Mouse (Mus musculus) heart, postnatal 10 days (tissue): ENCODE data around the gene Kif5a. TPM values are rescaled to one million over a fixed set of nuclear protein-coding genes. Genes with fewer than 3 reads are reported as not detected.
A peak's percentile ranks its signal among the peaks of the same experiment; 100 is the strongest.

ENCODE experiments used
- DNase-seq, 2 experiments: peaks; one replicate each; pipeline ENCODE4 v3.0.0; 2021
- intact Hi-C: fragments of 180-260 bp; cut with DNase I; formaldehyde crosslinking; loops from one replicate; pipeline ENCODE4 v1.15.1; 2025
- total RNA-seq, 2 experiments: library from RNA; stranded (reverse); gene quantifications; 2 replicates each; pipeline ENCODE4 v1.2.3; 2021

The Kif5a gene
- total RNA-seq, 2 experiments from 2014 or later, result 0.42 to 0.89 TPM

DNA sequence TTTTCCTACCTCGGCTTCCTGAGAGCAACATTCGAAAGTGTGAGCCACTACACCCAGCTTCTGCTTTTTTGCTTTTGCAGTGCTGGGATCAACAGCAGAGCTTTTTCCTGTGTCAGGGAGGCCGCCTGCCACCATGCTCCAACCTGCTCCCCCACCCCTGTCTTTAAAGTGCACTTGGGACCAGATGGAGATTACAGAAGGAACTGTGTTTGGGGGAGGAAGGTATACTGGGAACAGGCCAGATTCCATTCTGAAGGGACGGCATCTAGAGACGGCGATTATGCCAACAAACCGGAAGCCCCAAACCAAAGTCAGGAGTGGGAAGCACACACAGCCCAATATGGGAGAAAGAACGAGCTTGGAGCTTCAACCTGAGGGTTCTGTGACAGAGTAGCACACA is 36.0 kb downstream of the Kif5a start:
- intact Hi-C loops, result loop anchor here (5.0 kb wide), 1 partner anchor 105 kb away; the partner anchor contains the start of gene Os9
- no peak for DNase-seq

DNA sequence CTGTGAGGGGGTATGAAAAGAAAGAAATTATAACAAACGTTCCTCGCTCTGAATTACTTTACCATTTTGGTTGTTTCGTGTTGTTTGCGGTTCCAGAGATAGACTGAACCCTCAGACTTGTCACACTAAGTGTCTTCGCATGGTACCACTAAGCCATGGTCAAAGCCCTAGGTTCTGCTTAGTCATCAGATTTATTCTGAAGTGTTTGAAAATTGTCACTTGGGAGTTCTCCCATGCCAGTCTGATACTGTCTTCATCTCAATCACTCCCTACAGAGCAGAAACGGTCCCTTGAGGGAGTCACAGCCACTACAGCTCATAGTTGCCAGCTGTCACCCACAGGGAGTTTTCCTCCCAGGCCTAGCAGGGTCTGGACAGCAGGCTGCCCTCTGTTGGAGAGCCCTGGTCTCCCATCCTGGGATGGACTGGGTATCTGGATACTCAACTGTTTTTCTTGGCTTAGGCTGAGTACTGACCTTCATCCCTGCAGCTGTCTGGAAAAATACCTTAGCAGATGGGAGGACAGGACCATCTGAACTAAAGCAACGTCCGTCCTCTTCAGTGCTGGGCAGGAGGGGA is 36.7 kb downstream of the Kif5a start:
- intact Hi-C loops, result loop anchor here (5.0 kb wide), 1 partner anchor 104 kb away; the partner anchor contains the start of gene Os9
- peak in 1 of 2 experiments; percentile 34 for DNase-seq

DNA sequence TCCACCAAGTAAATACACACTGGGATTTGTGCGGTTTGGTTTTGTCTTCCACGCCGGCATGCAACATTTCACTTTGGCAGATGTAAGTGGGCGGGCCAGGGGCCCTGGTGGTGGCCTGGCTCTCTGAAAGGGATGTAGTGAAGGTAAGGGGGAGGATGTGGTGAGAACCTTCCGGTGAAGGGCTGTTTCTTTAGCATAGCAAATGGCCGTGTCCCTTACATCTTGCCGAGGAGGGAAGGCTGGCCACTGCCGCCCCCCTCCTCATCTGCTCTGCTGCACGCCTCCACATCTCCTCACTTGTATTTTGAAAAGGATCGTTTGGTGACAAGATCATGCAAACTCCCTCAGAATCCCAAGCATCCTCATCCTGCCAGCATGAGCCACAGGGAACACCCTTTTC is 37.4 kb downstream of the Kif5a start:
- no peak for DNase-seq
- intact Hi-C loops, result loop anchor here (5.0 kb wide), 1 partner anchor 103 kb away; the partner anchor contains the start of gene Os9

DNA sequence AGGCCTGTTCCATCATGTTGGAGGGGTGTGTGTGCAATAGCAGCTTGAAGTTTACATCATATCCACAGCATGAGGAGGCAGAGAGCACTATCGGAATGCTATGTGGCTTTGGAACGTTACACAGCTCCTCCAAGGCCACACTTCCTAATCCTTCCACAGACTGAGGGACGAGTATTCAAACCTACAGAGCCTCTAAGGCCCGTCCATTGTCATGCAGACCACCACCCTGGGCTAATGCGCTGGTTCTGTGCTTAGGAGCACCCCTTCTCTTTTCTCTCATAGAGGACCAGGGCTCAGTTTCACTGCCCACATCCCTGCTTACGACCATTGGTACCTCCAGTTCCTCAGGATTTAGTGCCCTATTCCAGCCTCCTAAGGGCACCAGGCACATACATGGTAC is 37.9 kb downstream of the Kif5a start:
- intact Hi-C loops, result loop anchor here (5.0 kb wide), 1 partner anchor 103 kb away; the partner anchor contains the start of gene Os9
- DNase-seq, result no peak

DNA sequence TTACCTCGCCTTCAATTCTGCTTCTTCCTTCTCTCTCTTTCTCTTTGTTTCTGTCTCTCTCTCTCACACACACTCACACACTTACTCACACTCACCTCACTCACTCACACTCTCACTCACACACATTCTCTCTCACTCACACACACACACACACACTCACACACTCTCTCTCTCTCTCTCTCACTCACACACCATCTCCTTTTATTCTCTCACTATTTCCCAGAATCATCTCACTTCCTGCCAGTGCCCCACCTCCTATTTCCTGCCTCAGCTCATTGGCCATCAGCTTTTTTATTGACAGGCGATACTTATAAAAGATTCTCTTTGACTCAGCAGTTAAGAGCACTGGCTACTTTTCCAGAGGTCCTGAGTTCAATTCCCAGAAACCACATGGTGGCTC is 44.8 kb downstream of the Kif5a start:
- intact Hi-C loops, result no loop called here
- DNase-seq, result no peak

DNA sequence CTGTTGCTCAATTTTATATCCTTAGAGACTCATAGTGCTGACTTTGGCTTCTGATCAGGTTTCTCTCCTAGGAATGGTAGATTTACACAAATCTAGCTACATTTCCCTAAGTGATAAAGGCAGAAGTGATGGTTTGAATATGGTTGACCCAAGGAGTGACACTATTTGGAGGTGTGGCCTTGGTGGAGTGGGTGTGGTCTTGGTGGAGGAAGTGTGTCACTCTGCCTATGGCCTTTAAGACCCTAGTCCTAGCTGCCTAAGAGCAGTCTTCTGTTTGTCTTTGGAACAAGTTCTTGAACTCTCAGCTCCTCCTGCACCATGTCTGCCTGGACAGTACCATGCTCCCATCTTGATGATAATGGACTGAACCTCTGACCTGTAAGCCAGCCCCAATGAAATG is 46.0 kb downstream of the Kif5a start:
- DNase-seq, result no peak
- intact Hi-C loops, result no loop called here

DNA sequence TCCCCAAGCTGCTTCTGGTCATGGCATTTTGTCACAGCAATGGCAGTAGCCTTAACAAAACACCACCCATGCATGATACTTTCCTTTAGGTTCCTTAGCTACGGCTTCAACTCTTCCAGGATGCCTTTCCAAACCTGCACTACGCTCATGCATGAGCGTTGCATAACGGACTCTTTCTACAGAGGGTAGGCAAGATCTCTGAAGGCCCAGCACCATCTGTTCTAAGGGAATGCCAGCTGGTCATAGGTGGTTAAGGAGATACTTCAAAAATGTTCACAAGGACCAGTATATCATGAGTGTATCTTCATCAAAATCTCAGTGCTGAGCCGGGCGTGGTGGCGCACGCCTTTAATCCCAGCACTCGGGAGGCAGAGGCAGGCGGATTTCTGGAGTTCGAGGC is 46.7 kb downstream of the Kif5a start:
- intact Hi-C loops, result no loop called here
- no peak for DNase-seq

DNA sequence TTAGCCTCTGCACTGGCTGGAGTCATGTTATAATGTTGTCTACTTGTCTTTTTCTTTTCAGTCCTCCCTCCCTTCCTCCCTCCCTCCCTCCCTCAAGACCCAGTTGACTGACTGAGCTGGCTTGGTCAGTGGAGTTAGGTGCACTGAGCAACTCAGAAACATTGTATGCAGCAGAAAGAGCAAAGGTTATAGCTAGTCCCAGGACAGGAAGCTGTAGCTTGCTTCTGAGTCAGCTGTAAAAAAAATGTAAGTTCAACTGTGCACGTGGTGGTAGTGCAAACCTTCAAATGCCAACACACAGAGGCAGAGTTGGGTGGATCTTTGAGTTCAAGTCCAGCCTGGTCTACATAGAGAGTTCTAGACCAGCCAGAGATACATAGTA is 48.7 kb downstream of the Kif5a start:
- intact Hi-C loops, result loop anchor here (5.0 kb wide), 1 partner anchor 37 kb away; no protein-coding TSS in a partner anchor
- DNase-seq, result no peak

DNA sequence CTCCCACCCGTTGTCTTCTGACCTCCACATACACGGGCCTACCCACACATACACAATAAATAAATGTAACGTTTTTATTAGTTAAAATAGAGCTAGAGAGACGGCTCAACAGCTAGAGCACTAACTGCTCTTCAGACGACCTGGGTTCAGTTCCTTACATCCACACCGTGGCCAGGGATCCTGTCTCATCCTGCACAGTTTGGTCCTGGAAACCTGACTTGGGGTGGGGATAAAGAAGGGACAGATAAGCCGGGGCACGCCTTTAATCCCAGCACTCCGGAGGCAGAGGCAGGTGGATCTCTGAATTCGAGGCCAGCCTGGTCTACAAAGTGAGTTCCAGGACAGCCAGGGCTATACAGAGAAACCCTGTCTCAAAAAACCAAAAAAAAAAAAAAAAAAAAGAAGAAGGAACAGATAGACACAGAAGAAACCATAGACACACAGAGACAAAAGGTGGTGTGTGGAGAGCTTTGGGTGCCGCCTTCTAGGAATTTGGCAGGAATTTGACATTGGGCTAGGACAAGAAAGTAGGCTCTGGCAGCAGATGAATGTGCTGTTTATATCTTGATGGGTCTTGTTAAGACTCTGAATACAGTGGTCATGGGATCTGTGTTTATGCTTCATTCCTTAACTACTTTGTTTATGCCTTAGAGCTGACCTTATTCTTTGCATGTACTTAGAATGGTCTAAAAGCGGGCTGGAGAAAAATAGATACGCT is 49.3 kb downstream of the Kif5a start:
- intact Hi-C loops, result loop anchor here (5.0 kb wide), 1 partner anchor 37 kb away; no protein-coding TSS in a partner anchor
- DNase-seq, result no peak

DNA sequence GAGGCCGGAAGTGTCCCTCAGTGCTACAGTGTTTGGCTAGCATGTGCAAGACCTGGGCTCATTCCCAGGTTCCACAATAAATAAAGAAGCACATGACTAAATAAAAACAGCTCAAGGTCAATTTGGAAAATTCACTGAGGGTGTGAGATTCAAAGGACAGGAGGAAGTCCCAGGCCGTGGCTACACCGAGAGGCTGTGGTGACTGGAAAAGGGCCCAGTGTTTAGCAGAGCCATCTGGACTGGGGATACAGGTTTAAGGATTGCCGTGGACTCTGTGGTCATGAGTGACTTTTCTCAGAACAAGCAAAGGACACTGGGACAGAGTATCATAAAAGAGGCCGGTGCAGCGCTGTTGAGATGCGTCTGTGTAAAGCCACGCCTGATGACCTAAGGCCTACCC is 49.9 kb downstream of the Kif5a start:
- DNase-seq, result no peak
- intact Hi-C loops, result loop anchor here (5.0 kb wide), 1 partner anchor 36 kb away; no protein-coding TSS in a partner anchor

DNA sequence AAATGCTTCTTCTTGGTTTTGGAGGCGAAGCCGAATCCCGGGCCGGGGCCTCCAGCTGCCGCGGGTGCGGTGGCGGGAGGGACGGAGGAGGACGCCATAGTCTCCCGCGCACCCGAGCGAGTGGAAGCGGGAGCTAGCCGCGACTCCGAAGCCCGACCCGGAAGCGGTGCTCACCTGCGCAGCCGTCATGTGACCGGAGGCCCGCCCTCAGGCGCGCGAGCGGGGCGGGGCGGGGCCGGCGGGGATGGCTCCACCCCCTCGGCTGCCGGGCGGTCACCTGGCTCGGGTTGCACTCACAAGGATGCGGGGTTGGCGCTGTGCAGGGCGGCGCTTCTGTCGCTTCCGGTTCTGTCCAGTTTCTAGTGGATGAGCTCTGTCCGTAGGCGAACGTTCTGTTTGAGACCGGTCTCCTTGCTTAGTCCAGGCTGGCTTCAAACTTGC is 51.7 kb downstream of the Kif5a start, which contains the start of gene Pip4k2c:
Pip4k2c (minus strand) TSS at position 172 of the 441 bp plus-strand sequence.
- intact Hi-C loops, result loop anchor here (5.0 kb wide), 1 partner anchor 34 kb away; no protein-coding TSS in a partner anchor
- DNase-seq, result peak; percentile 89 to 92

DNA sequence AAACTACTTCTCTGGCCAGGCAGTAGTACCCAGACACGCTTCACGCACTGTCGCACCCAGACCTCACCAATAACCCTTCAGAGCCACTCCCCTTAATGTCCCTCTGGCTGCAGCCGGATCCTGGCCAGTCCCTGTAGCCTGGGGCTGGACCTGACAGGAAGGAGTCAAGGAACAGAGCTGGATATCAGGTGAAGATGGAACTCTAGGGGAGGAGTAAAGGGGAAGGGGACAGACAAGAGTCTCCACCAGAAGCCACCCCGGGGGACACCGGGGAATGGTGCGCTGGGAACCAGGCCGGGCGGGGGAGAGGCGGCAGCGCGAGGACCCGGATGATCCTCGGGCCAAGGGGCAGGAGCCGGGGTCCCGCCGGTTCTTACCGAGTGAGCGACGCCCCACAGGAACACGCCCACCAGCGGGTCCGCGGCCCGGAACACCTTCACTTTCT is 52.2 kb downstream of the Kif5a start:
- DNase-seq, result no peak

DNA sequence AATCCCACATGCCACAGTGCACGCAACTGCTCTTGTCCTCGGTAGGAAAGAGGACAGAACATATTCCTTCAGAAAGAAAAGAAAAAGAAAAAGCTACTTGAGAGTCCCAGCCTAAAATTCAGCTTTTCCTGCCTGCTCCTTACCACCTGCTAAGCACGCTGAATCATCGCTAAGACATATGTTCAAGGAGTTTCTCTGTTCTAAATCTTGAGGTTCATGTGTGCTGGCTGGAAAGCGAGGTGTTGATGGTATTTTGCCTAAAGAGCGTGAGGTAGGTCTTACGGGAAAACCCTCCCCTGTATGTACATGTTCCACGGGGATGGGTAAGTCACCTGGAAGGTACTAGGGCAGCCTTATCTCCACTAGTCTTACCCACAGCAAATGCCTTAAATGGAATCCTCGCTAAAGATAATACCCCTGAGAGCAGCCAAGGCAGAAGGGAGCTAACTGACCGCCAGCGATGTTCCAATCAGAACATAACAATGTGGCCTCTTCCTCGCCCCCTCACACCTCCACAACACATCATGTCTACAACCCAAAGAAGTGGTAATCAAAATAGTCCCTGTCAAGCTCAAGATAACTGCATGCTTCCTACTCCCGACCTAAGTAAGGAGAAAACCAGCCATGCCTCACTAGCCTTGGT is 53.1 kb downstream of the Kif5a start:
- DNase-seq, result no peak
- intact Hi-C loops, result loop anchor here (5.0 kb wide), 1 partner anchor 33 kb away; no protein-coding TSS in a partner anchor

More for the DNA sequence above, 52.2 kb downstream of the Kif5a start:
- intact Hi-C loops, result loop anchor here (5.0 kb wide), 1 partner anchor 34 kb away; no protein-coding TSS in a partner anchor

DNA sequence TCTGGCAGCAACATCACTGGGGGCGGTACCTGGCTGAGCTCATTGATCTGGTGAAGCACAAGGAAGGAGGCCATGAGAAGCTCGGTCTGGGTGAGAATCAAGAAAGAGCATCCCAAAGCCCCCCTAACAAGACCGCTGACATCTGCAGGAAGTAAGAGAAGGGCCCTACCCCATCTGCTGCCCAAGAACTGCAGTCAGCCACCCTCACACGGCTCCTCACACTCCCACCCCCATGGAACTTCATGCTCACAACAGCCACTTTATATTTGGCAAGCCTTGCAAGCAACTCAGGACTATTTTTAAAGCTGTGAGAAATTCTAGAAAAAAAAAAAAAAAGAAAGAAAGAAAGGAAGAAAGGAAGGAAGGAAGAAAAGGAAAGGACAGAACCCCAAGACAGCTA is 54.2 kb downstream of the Kif5a start:
- intact Hi-C loops, result no loop called here
- DNase-seq, result no peak

DNA sequence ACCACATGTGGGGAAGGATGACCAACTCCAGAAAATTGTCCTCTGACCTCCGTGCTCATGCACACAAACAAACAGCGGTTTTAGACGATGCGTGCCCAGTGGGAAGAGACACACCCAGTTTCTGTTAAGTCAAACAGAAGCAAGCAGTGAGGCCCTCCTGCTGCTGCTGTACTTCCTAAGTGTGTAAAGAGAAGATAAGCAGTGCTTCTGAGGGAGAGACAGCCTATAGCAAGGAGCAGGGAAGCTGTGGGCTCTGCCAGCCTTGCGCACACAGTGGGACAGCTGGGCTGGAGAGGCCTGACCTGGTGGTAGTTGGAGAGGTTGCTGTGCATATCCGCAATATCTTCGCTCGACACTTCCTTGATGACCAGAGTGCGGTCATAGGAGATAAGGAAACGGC is 57.8 kb downstream of the Kif5a start:
- DNase-seq, result no peak
- intact Hi-C loops, result no loop called here

DNA sequence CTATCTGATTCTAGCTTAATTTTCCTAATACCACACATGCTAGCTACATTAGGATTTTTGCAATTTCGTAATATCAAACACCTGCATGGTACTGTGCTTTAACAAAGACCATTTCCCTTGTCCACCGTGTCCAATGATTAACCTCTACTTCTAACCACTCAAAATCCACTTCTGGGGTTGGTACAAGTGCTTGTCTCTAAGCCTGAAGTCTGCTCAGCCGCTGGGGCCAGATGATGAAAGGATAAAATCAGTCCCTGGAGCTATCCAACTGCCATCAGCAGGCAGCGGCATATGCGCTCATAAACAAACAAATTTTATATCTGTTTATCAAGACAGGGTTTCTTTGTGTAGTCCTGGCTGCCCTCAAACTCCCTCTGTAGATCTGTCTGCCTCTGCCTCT is 58.6 kb downstream of the Kif5a start:
- intact Hi-C loops, result no loop called here
- DNase-seq, result no peak

DNA sequence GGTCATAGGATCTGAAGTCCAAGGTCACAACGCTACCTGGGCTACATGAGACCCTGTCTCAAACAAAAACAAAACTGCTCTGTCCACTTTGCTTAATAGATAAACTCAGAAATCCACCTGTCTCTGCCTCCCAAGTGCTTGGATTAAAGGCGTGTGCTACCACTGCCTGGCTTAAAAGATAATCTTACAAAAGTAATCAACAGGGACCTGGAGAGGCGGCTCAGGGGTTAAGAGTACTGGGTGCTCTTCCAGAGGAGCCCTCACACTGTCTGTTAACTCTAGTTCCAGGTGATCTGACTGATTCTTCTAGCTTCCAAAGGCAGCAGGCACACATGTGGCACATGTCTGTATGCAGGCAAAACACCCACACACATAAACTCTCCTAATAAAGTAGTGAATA is 60.0 kb downstream of the Kif5a start:
- DNase-seq, result no peak
- intact Hi-C loops, result no loop called here

DNA sequence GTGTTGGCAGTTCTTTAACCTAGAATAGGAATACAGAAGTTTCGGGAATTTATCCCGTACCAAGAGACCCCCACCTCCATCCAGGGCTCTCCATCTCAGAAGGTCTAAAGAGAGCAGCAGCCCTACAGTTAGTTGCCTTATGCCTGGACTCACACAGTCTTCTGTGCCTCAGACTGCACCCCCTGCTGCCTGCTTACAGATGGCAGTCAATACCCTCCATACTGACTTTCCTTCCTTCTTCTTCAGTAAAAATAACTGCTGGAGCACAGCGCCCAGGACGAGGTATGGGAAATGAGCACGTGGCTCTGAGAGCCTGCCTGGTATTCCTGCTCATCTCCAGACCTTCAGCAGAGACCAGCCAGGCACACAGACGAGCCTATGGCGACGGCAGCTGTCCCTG is 62.9 kb downstream of the Kif5a start:
- DNase-seq, result no peak
- intact Hi-C loops, result no loop called here

DNA sequence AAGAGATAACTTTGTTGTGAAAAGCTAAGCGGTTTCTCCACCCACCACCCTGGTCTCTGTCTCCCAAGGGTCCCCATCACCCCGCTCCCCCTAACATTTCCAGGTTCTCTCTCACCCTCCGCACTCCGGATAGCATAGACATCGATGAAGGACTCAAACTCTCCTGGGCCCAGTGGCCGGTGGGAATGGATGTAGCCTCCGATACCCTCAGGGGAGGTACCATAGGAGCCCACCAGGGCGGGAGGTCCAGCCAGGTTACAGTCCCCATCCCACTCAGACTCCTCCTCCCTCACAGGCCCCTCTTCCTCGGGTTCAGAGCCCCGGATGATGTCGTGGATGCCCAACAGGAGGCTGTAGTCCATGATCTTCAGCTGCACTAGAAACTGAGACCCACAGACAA is 63.7 kb downstream of the Kif5a start:
- DNase-seq, result no peak
- intact Hi-C loops, result loop anchor here (10.0 kb wide), 1 partner anchor 465 kb away; the partner anchor contains the start of genes Nab2 and Nemp1

DNA sequence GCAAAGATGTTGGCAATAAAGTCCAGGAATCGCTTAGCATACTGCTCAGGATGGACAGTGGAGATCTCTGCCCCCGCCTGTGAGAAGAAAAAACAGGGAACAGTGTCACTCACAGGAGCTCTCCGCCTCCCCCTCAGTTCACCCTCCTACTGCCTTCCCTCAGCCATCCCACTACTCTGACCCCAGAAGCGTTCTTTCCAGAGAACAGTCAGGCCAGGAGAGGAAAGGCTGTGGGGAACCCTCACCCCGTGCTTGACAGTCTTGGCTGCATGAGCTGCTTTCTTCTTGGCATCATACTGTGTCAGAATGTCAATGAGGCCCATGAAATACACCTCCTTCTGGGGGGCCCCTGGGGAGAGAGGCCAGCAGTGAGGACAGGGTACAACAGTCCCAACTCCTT is 64.1 kb downstream of the Kif5a start:
- no peak for DNase-seq
- intact Hi-C loops, result loop anchor here (10.0 kb wide), 1 partner anchor 466 kb away; the partner anchor contains the start of genes Nab2 and Nemp1

DNA sequence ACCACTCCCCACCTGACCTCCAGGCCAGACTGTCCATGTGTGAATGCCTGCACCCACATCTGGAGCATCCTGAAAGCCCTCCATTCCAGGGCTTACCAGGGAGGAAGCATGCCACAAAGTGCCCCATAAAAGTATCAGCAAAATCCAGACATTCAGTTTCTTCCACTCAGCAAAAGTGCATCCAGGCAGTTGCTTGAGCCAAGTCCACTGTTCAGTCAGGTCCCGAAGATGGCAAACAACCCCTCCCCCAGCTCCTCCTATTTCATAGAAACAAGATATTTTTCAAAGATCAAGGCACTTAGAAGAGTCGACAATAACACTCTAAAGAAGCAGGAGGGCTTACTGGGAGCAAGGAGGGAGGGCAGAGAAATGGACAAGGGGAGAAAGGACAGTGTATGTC is 64.7 kb downstream of the Kif5a start:
- DNase-seq, result no peak
- intact Hi-C loops, result loop anchor here (10.0 kb wide), 1 partner anchor 466 kb away; the partner anchor contains the start of genes Nab2 and Nemp1
